Mouse (Mus musculus): ENCODE measurements around the gene Susd1.
A peak's percentile ranks its signal among the peaks of the same experiment; 100 is the strongest.

Gene Susd1

GRCm38 (mm10) chr4:59358960-59359359 lies 79.5 kb downstream of the Susd1 start:
- Histone ChIP-seq H3K27me3 (ENCODE audit: insufficient read depth, low read length) (no peaks in the 10 kb centered on the region), H3K4me3 (replicated peaks; ENCODE audit: low read length) (no peak overlapping the region), H3K4me1 (replicated peaks; ENCODE audit: low read depth, low read length) (no peaks in the 10 kb centered on the region), H3K9me3 (ENCODE audit: low read length) (no peaks in the 10 kb centered on the region), H3K36me3 (ENCODE audit: insufficient read depth, low read length) (no peaks in the 10 kb centered on the region)
- TF ChIP-seq POU5F1 (IDR thresholded peaks at IDR 0.05; ENCODE audit: borderline replicate concordance, low read length) (no peak), CTCF (conservative IDR thresholded peaks at IDR 0.05; ENCODE audit: low read length) (no peak), NANOG (IDR thresholded peaks at IDR 0.05; ENCODE audit: borderline replicate concordance, low read length) (no peak)

DNA sequence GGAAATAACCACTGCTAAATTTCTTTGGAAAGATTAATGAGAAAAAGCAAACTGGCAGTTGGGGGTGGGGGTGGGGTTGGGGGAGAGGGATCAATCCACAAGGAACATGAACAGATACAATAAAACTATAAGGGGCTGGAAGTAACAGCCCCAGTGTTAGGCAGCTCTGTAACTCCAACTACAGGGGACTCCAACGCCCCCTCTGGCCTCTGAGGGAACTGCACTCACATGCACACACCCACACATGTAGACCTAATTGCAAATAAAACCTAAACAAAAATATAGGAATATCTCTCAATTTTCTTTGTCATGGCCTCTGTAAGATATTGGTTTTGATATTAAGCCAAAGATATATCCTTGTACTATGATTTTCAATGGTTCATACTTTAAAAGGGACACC lies 83.0 kb downstream of the Susd1 start:
- Histone ChIP-seq H3K36me3 (ENCODE audit: insufficient read depth, low read length) (no peaks in the 10 kb centered on the region), H3K4me1 (replicated peaks; ENCODE audit: low read depth, low read length) (no peaks in the 10 kb centered on the region), H3K9me3 (ENCODE audit: low read length) (no peaks in the 10 kb centered on the region), H3K4me3 (replicated peaks; ENCODE audit: low read length) (no peak overlapping the region), H3K27me3 (ENCODE audit: insufficient read depth, low read length) (no peaks in the 10 kb centered on the region)
- TF ChIP-seq POU5F1 (IDR thresholded peaks at IDR 0.05; ENCODE audit: borderline replicate concordance, low read length): no peak
- TF ChIP-seq CTCF (conservative IDR thresholded peaks at IDR 0.05; ENCODE audit: low read length): peak; percentile 37

- Histone ChIP-seq H3K4me1 (replicated peaks; ENCODE audit: low read depth, low read length) (no peaks in the 10 kb centered on the region), H3K9me3 (ENCODE audit: low read length) (no peaks in the 10 kb centered on the region), H3K4me3 (replicated peaks; ENCODE audit: low read length) (no peak overlapping the region), H3K36me3 (ENCODE audit: insufficient read depth, low read length) (no peaks in the 10 kb centered on the region), H3K27me3 (ENCODE audit: insufficient read depth, low read length) (no peaks in the 10 kb centered on the region)
- TF ChIP-seq NANOG (IDR thresholded peaks at IDR 0.05; ENCODE audit: borderline replicate concordance, low read length) (no peak), CTCF (conservative IDR thresholded peaks at IDR 0.05; ENCODE audit: low read length) (no peak), POU5F1 (IDR thresholded peaks at IDR 0.05; ENCODE audit: borderline replicate concordance, low read length) (no peak)
These were observed 83.8 kb downstream of the Susd1 start for GRCm38 (mm10) chr4:59354666-59355065.

DNA sequence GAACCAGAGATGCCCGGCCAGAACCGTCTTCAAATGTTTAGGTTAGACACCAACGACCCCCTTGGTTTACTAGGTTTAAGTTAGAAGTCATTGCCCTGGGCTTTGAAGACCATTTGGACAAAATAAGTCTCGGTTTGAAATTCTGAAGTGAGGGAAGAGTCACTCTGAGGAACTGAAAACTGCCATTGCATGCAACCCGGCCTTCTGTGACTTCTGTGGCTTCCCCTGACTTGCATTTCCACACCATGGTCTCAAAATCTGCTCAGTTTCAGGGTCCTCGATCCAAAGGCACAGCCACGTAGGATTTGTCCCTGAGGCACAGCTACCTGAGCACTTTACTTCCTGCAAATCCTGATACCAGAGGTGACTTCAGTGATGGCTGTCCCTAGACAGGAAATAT lies 86.5 kb downstream of the Susd1 start:
- Histone ChIP-seq H3K9me3 (ENCODE audit: low read length) (no peaks in the 10 kb centered on the region), H3K27me3 (ENCODE audit: insufficient read depth, low read length) (no peaks in the 10 kb centered on the region), H3K4me3 (replicated peaks; ENCODE audit: low read length) (no peak overlapping the region), H3K4me1 (replicated peaks; ENCODE audit: low read depth, low read length) (no peaks in the 10 kb centered on the region), H3K36me3 (ENCODE audit: insufficient read depth, low read length) (no peaks in the 10 kb centered on the region)
- TF ChIP-seq POU5F1 (IDR thresholded peaks at IDR 0.05; ENCODE audit: borderline replicate concordance, low read length): no peak
- TF ChIP-seq NANOG (IDR thresholded peaks at IDR 0.05; ENCODE audit: borderline replicate concordance, low read length): no peak
- no peak for TF ChIP-seq CTCF (conservative IDR thresholded peaks at IDR 0.05; ENCODE audit: low read length)

- Histone ChIP-seq H3K27me3 (ENCODE audit: insufficient read depth, low read length) (no peaks in the 10 kb centered on the region), H3K4me3 (replicated peaks; ENCODE audit: low read length) (no peak overlapping the region)
- TF ChIP-seq CTCF (conservative IDR thresholded peaks at IDR 0.05; ENCODE audit: low read length): no peak
- no peak for TF ChIP-seq NANOG (IDR thresholded peaks at IDR 0.05; ENCODE audit: borderline replicate concordance, low read length)
- no peak for TF ChIP-seq POU5F1 (IDR thresholded peaks at IDR 0.05; ENCODE audit: borderline replicate concordance, low read length)
These were observed 88.1 kb downstream of the Susd1 start for GRCm38 (mm10) chr4:59350354-59350753.

GRCm38 (mm10) chr4:59349425-59350185 lies 88.8 kb downstream of the Susd1 start:
- Histone ChIP-seq H3K9me3 (ENCODE audit: low read length) (no peaks in the 10 kb centered on the region), H3K4me3 (replicated peaks; ENCODE audit: low read length) (no peak overlapping the region), H3K36me3 (ENCODE audit: insufficient read depth, low read length) (no peaks in the 10 kb centered on the region), H3K4me1 (replicated peaks; ENCODE audit: low read depth, low read length) (no peaks in the 10 kb centered on the region), H3K27me3 (ENCODE audit: insufficient read depth, low read length) (no peaks in the 10 kb centered on the region)
- no peak for TF ChIP-seq CTCF (conservative IDR thresholded peaks at IDR 0.05; ENCODE audit: low read length)
- no peak for TF ChIP-seq POU5F1 (IDR thresholded peaks at IDR 0.05; ENCODE audit: borderline replicate concordance, low read length)
- TF ChIP-seq NANOG (IDR thresholded peaks at IDR 0.05; ENCODE audit: borderline replicate concordance, low read length): no peak

More at GRCm38 (mm10) chr4:59350354-59350753, 88.1 kb downstream of the Susd1 start:
- H3K4me1 ChIP-seq (replicated peaks; ENCODE audit: low read depth, low read length): no peaks in the 10 kb centered on the region
- H3K36me3 ChIP-seq (ENCODE audit: insufficient read depth, low read length): no peaks in the 10 kb centered on the region
- no peaks in the 10 kb centered on the region for H3K9me3 ChIP-seq (ENCODE audit: low read length)

- H3K36me3 ChIP-seq (ENCODE audit: insufficient read depth, low read length): no peaks in the 10 kb centered on the region
- H3K27me3 ChIP-seq (ENCODE audit: insufficient read depth, low read length): no peaks in the 10 kb centered on the region
- H3K4me1 ChIP-seq (replicated peaks; ENCODE audit: low read depth, low read length): no peaks in the 10 kb centered on the region
- TF ChIP-seq CTCF (conservative IDR thresholded peaks at IDR 0.05; ENCODE audit: low read length) (peak; percentile 69), NANOG (IDR thresholded peaks at IDR 0.05; ENCODE audit: borderline replicate concordance, low read length) (no peak)
- no peaks in the 10 kb centered on the region for H3K9me3 ChIP-seq (ENCODE audit: low read length)
- no peak overlapping the region for H3K4me3 ChIP-seq (replicated peaks; ENCODE audit: low read length)
These were observed 97.7 kb downstream of the Susd1 start for GRCm38 (mm10) chr4:59340714-59341113.

DNA sequence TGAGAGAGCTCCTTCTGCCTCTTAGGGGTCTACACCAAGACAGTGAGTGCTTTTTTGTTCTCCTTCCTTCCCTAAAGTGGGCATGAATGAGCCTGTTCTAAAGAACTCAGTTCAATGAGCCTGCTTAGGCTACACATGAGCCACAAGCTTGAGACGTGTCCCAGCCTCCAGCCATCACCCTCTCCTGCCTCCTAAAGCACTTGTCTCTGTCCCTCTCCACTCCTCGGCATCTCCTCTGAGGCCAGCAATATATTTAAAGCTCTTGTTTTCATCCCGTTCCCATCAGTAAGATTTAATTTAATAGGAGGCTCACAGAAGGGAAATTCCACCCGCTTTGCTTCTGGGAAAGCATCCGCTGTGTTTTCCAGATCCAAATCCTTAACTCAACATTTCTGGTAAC lies 98.4 kb downstream of the Susd1 start:
- Histone ChIP-seq H3K4me1 (replicated peaks; ENCODE audit: low read depth, low read length) (no peaks in the 10 kb centered on the region), H3K27me3 (ENCODE audit: insufficient read depth, low read length) (no peaks in the 10 kb centered on the region), H3K36me3 (ENCODE audit: insufficient read depth, low read length) (no peaks in the 10 kb centered on the region), H3K9me3 (ENCODE audit: low read length) (no peaks in the 10 kb centered on the region), H3K4me3 (replicated peaks; ENCODE audit: low read length) (no peak overlapping the region)
- TF ChIP-seq NANOG (IDR thresholded peaks at IDR 0.05; ENCODE audit: borderline replicate concordance, low read length): no peak

- no peak overlapping the region for H3K4me3 ChIP-seq (replicated peaks; ENCODE audit: low read length)
- no peaks in the 10 kb centered on the region for H3K36me3 ChIP-seq (ENCODE audit: insufficient read depth, low read length)
- no peaks in the 10 kb centered on the region for H3K27me3 ChIP-seq (ENCODE audit: insufficient read depth, low read length)
- TF ChIP-seq NANOG (IDR thresholded peaks at IDR 0.05; ENCODE audit: borderline replicate concordance, low read length): no peak
- TF ChIP-seq CTCF (conservative IDR thresholded peaks at IDR 0.05; ENCODE audit: low read length): no peak
- TF ChIP-seq POU5F1 (IDR thresholded peaks at IDR 0.05; ENCODE audit: borderline replicate concordance, low read length): no peak
- no peaks in the 10 kb centered on the region for H3K9me3 ChIP-seq (ENCODE audit: low read length)
- H3K4me1 ChIP-seq (replicated peaks; ENCODE audit: low read depth, low read length): no peaks in the 10 kb centered on the region
These were observed 99.4 kb downstream of the Susd1 start for GRCm38 (mm10) chr4:59338896-59339535.
